10 mouse cellular contexts compared by ENCODE assay signal in genomic region chr17:63289317-63289913, GRCm38 (mm10).
DNase-seq lines count a peak whose midpoint lies in the region; ATAC-seq and TF ChIP-seq lines count a peak whose summit lies in the region.
"Had no signal": no experiment of that assay in that cellular context is flagged by ENCODE, and none has a peak within 500 bp of the region (broad histone marks: within the 10 kb centered on the region; RNA-seq: fewer than 3 reads in every experiment).

No protein-coding gene starts in this region.

- H3K36me3 ChIP-seq in stomach, postnatal 0 days (ENCODE audit: control insufficient read depth, insufficient read depth, low read length): no peaks in the 10 kb centered on the region
- H3K36me3 ChIP-seq in hindbrain, postnatal 0 days (ENCODE audit: insufficient read depth, low read length): no peaks in the 10 kb centered on the region
- H3K36me3 ChIP-seq: neural tube, embryonic 13.5 days had no signal

- TF ChIP-seq EP300 in stomach, postnatal 0 days (optimal IDR thresholded peaks at IDR 0.05): no peak

- intact Hi-C loops in heart, postnatal 25 days (cut with DNase I): no loop called here

- ATAC-seq in stomach, postnatal 0 days (ENCODE audit: low FRiP score, low TSS enrichment): no peak
- ATAC-seq in hindbrain, postnatal 0 days: no peak

- no peaks in the 10 kb centered on the region for H3K9me3 ChIP-seq in stomach, postnatal 0 days (ENCODE audit: control insufficient read depth, low read length)
- H3K9me3 ChIP-seq in hindbrain, postnatal 0 days (ENCODE audit: low read length): no peaks in the 10 kb centered on the region
- H3K9me3 ChIP-seq: neural tube, embryonic 13.5 days had no signal

- H3K9ac ChIP-seq in stomach, postnatal 0 days (ENCODE audit: low read length): no peak overlapping the region
- no peak overlapping the region for H3K9ac ChIP-seq in hindbrain, postnatal 0 days (replicated peaks; ENCODE audit: low read length)
- H3K9ac ChIP-seq: neural tube, embryonic 13.5 days had no signal

- DNase-seq in kidney, postnatal 10 days: peak; percentile 71
- no peak for DNase-seq in kidney, adult 11 months
- DNase-seq in NIH3T3 (ENCODE audit: low read depth): peak; percentile 51
- peak; percentile 49 to 62 for DNase-seq in cerebellum, adult 18-20 months
- peak; percentile 14 for DNase-seq in heart, postnatal 25 days (ENCODE audit: low spot score)
- DNase-seq in right cerebral cortex, adult 2 months (ENCODE audit: low spot score in 2 of 2): no peak
- no peak for DNase-seq in stomach, postnatal 0 days (ENCODE audit: low spot score)
- no peak for DNase-seq in hindbrain, postnatal 0 days (ENCODE audit: low spot score)
- DNase-seq: layer of hippocampus, postnatal 36 days had no signal

- H3K27me3 ChIP-seq in stomach, postnatal 0 days (ENCODE audit: control insufficient read depth, insufficient read depth, low read length): no peaks in the 10 kb centered on the region
- no peaks in the 10 kb centered on the region for H3K27me3 ChIP-seq in hindbrain, postnatal 0 days (ENCODE audit: insufficient read depth, low read length)
- H3K27me3 ChIP-seq: neural tube, embryonic 13.5 days had no signal

- no peak for TF ChIP-seq CTCF in stomach, postnatal 0 days (IDR thresholded peaks at IDR 0.05; ENCODE audit: low read depth)
- no peak for TF ChIP-seq CTCF in hindbrain, postnatal 0 days (IDR thresholded peaks at IDR 0.05; ENCODE audit: low read depth)

- H3K4me1 ChIP-seq in stomach, postnatal 0 days (replicated peaks; ENCODE audit: control insufficient read depth, insufficient read depth): no peaks in the 10 kb centered on the region
- H3K4me1 ChIP-seq in hindbrain, postnatal 0 days (ENCODE audit: insufficient read depth, low read length): no peaks in the 10 kb centered on the region

- H3K4me3 ChIP-seq in stomach, postnatal 0 days (ENCODE audit: low read depth, low read length): no peak overlapping the region
- no peak overlapping the region for H3K4me3 ChIP-seq in hindbrain, postnatal 0 days (ENCODE audit: low read length)
- H3K4me3 ChIP-seq: neural tube, embryonic 13.5 days had no signal

- 56% methylated on average over 1 of the region's 1 CpGs for WGBS in stomach, postnatal 0 days
- 78% methylated on average over 1 of the region's 1 CpGs for WGBS in hindbrain, postnatal 0 days

- no peak overlapping the region for H3K4me2 ChIP-seq in stomach, postnatal 0 days (replicated peaks; ENCODE audit: low read depth)
- H3K4me2 ChIP-seq in hindbrain, postnatal 0 days (ENCODE audit: low read depth, low read length): no peak overlapping the region
- H3K4me2 ChIP-seq: neural tube, embryonic 13.5 days had no signal

- no peak overlapping the region for H3K27ac ChIP-seq in stomach, postnatal 0 days (replicated peaks)
- no peak overlapping the region for H3K27ac ChIP-seq in hindbrain, postnatal 0 days
- H3K27ac ChIP-seq: neural tube, embryonic 13.5 days had no signal

Comparison
In these comparisons a context has a peak if more than half of its experiments do, and no peak if none do; other contexts are left out.
1. DNase-seq: peak in kidney, postnatal 10 days (single experiment), NIH3T3 (single experiment), cerebellum, adult 18-20 months (2 of 2) and heart, postnatal 25 days (single experiment); none in kidney, adult 11 months (single experiment), right cerebral cortex, adult 2 months (0 of 2), stomach, postnatal 0 days (single experiment) and hindbrain, postnatal 0 days (single experiment).